Mouse (Mus musculus) liver, embryonic 11.5 days (tissue): Measurements from ENCODE around the gene Mpc1. TPM values are rescaled to one million over a fixed set of nuclear protein-coding genes. Genes with fewer than 3 reads are reported as not detected.
"Not testable (repeated sequence)": the region's sequence is repeated elsewhere in the genome, so short reads cannot be mapped to it uniquely, and the experiment has no call there.

Experiments used
- ATAC-seq: fragments of 200-750 bp; cut with Nextera tagmentation; replicated peaks from 2 replicates; pipeline ENCODE4 v1.8.0; 2017; ENCODE audit warnings: moderate number of reproducible peaks, mild to moderate bottlenecking, moderate TSS enrichment, moderate library complexity; ENCODE audit not compliant: low FRiP score
- DNase-seq: peaks from one replicate; pipeline ENCODE4 v3.0.0-alpha.2; 2017; ENCODE audit warnings: low spot score
- H3K27ac ChIP-seq: fragments of 300-500 bp; sonication (generic); 2 replicates; pipeline ENCODE4 v1.5.1; 2014; ENCODE audit warnings: mild to moderate bottlenecking, low read depth, low read length, control low read depth
- H3K27me3 ChIP-seq: fragments of 300-500 bp; sonication (generic); replicated peaks from 2 replicates; pipeline ENCODE4 v1.6.1; 2014; ENCODE audit warnings: low read length, mixed read lengths; ENCODE audit not compliant: control insufficient read depth, insufficient read depth
- H3K36me3 ChIP-seq: fragments of 300-500 bp; sonication (generic); 2 replicates; pipeline ENCODE4 v1.6.1; 2014; ENCODE audit warnings: mild to moderate bottlenecking, low read length, moderate library complexity, mixed read lengths; ENCODE audit not compliant: control insufficient read depth, insufficient read depth
- H3K4me1 ChIP-seq: fragments of 300-500 bp; sonication (generic); replicated peaks from 2 replicates; pipeline ENCODE4 v1.6.1; 2014; ENCODE audit warnings: low read length, mixed read lengths; ENCODE audit not compliant: control insufficient read depth, insufficient read depth
- H3K4me2 ChIP-seq: fragments of 300-500 bp; sonication (generic); 2 replicates; pipeline ENCODE4 v1.6.1; 2014; ENCODE audit warnings: mild to moderate bottlenecking, control low read depth, moderate library complexity
- H3K4me3 ChIP-seq: fragments of 300-500 bp; sonication (generic); 2 replicates; pipeline ENCODE4 v1.5.1; 2014; ENCODE audit warnings: low read depth, low read length, control low read depth
- H3K9ac ChIP-seq: fragments of 300-500 bp; sonication (generic); 2 replicates; pipeline ENCODE4 v1.6.1; 2014; ENCODE audit warnings: low read depth, low read length, control low read depth
- H3K9me3 ChIP-seq: fragments of 300-500 bp; sonication (generic); 2 replicates; pipeline ENCODE4 v1.6.1; 2016; ENCODE audit warnings: low read length, inconsistent platforms, mixed read lengths; ENCODE audit not compliant: control insufficient read depth
- WGBS: fragments of 180-500 bp; shearing (Covaris S2); extraction: QIAGEN DNeasy Blood & Tissue Kit; methylation state at CpG from one replicate; pipeline ENCODE4 v1.1.7; 2014; 5-methylcytosine and 5-hydroxymethylcytosine counted together
- polyA plus RNA-seq: library from polyadenylated mRNA; unstranded; fragments of >200 nt; fragmentation: Nextera tagmentation; extraction: Ambion mirVana; gene quantifications from 2 replicates; pipeline ENCODE4 v1.2.1, GENCODE M21; 2014

Mpc1 gene
- polyA plus RNA-seq, 1 experiment from 2014 or later: 123 TPM

DNA sequence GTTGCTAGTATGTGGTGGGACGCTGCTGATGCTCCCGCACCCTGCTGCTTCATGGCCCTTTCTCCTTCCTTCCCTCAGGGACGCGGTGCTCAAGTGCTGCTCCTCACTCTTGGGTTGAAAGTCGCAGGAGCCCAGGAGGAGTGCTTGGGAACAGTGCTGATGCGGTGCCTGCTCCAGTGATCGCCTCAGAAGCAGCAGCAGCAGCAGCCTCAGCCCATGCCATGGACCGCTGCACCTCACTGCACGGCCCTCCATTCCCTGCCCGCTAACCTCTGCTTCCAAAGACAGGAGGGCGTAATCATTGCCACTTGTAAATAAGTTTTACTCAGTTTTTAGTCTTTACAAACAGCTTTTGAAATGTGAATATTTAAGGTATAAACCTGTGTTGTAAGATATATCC, 44.2 kb downstream of the Mpc1 start:
- H3K4me2 ChIP-seq, DNase-seq, H3K9ac ChIP-seq, H3K27ac ChIP-seq, H3K27me3 ChIP-seq, H3K4me3 ChIP-seq, H3K9me3 ChIP-seq, H3K36me3 ChIP-seq, ATAC-seq, H3K4me1 ChIP-seq: not testable (repeated sequence)
- 90% methylated on average over 10 of the region's 11 CpGs for WGBS

DNA sequence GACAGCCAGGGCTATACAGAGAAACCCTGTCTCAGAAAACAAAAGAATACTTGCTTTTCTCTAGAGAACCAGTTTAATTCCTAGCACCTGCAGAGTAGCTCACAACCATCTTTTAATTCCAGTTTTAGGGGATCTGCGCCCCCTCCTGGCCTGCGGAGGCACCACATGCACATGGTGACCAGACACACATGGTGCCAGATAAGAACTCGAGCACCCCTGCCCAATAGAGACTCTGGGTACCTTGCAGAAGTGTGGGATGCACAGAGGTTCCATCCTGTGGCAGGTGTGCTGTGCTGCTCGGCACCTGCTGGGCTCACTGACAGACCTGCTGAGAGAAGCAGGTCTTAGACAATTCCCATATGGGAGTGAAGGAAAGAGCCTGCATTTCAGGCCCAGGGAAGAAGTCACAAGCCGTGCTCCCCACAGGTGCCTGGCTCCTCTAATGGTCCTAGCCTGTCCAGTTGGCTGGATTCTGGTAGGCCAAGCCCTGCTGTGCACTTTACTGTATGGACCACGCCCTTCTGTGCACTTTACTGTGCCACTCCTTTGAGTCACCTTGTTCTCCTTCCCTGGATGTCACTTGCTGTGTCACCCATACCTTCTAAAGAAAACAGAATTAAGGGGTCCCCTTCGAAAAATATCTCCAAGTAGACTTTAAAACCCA, 45.9 kb downstream of the Mpc1 start:
- WGBS: 65% methylated on average over 7 of the region's 7 CpGs
- no peaks in the 10 kb centered on the region for H3K27me3 ChIP-seq
- H3K4me1 ChIP-seq: no peaks in the 10 kb centered on the region
- H3K36me3 ChIP-seq: peaks cover 6% of the 10 kb centered on the region; the same call in 1 of the 2 replicates
- H3K9me3 ChIP-seq: no peaks in the 10 kb centered on the region
- DNase-seq: no peak
- no peak overlapping the region for H3K27ac ChIP-seq
- H3K4me2 ChIP-seq: no peak overlapping the region
- no peak for ATAC-seq
- no peak overlapping the region for H3K9ac ChIP-seq
- H3K4me3 ChIP-seq: no peak overlapping the region

DNA sequence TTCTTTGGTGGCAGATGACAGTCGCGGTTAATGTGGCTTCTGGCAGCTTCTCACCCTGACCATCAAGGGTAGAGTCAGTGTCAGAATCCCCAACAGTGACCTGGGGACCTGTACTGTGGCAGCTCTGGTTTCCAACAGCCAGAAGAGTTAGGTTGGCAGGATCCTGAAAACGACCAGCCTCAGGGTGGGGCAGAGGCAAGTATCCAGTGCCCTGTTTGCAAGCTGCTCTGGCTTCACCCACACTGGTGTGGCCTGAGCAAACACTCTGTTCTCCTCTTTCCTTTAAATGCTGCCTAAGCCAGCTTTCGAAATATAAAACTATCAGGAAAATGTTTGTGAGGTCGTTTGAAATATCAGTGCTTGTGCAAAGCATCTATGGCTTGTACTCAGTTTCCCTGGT, 47.9 kb downstream of the Mpc1 start:
- H3K27ac ChIP-seq: no peak overlapping the region; the same call in 1 of the 2 replicates
- no peak overlapping the region for H3K4me2 ChIP-seq
- WGBS: 70% methylated on average over 5 of the region's 5 CpGs
- H3K27me3 ChIP-seq: no peaks in the 10 kb centered on the region
- DNase-seq: no peak
- H3K4me3 ChIP-seq: no peak overlapping the region
- H3K4me1 ChIP-seq: no peaks in the 10 kb centered on the region
- no peak for ATAC-seq
- peaks cover 6% of the 10 kb centered on the region; the same call in 1 of the 2 replicates for H3K36me3 ChIP-seq
- H3K9ac ChIP-seq: no peak overlapping the region
- no peaks in the 10 kb centered on the region for H3K9me3 ChIP-seq

DNA sequence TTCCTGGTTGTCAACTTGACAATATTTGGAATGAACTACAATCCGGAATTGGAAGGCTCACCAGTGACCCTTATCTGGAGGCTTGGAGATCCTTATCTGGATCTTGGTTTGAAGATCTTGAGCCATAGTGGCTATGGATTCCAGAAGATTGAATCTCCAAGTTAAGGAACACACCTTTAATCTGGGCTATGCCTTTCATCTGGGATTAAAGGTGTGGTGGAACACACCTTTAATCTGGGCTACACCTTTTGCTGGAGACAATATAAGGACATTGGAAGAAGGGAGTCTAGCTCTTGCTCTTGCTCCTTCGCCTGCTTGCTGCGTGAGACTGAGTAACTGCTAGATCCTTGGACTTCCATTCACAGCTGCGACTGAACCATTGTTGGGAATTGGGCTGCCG, 54.5 kb downstream of the Mpc1 start, which contains the start of gene Prr18:
TSS of gene Prr18 (plus strand) at position 301 of the 400 bp plus-strand sequence.
- H3K27ac ChIP-seq, DNase-seq, H3K4me3 ChIP-seq, H3K9me3 ChIP-seq, H3K9ac ChIP-seq, ATAC-seq, H3K4me2 ChIP-seq, H3K36me3 ChIP-seq: not testable (repeated sequence)
- no CpG with 5 or more reads among the region's 5 CpGs for WGBS
- H3K27me3 ChIP-seq: peaks cover 40% of the 10 kb centered on the region
- peaks cover 10% of the 10 kb centered on the region; the same call in 1 of the 2 replicates for H3K4me1 ChIP-seq

DNA sequence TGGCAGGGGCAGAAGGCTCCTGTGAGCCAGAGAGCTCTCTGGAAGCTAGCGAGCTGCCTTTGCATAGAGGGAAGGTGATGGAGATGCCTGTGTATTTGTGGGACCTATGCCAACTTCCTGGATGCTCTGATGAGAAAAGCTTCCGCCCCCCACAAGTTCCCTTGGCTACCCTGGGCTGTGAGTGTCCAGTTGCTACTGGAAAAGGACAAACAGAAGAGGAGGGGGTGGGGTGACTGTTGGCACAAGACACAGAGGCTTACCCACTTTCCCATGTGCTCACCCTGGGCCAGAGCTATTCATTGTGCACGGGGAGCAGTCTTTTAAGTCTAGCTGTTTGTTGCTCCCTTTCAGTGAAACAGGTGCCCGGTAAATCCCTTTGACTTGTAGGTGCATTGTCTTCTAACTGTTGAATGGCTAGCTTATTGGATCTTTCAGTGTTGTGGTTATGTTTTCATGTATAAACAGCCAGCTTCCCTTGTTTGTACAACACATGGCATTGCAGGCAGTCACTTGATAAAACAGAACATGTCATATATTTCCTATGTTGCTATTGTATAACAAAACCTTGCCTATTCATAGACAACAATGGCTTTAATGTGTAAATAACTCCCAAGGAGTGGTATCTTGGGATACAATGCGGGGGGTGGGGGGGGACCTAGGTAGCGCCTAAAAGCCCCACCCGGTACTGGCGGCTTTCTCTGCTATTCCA, 57.1 kb downstream of the Mpc1 start:
- no peak overlapping the region for H3K4me3 ChIP-seq

DNA sequence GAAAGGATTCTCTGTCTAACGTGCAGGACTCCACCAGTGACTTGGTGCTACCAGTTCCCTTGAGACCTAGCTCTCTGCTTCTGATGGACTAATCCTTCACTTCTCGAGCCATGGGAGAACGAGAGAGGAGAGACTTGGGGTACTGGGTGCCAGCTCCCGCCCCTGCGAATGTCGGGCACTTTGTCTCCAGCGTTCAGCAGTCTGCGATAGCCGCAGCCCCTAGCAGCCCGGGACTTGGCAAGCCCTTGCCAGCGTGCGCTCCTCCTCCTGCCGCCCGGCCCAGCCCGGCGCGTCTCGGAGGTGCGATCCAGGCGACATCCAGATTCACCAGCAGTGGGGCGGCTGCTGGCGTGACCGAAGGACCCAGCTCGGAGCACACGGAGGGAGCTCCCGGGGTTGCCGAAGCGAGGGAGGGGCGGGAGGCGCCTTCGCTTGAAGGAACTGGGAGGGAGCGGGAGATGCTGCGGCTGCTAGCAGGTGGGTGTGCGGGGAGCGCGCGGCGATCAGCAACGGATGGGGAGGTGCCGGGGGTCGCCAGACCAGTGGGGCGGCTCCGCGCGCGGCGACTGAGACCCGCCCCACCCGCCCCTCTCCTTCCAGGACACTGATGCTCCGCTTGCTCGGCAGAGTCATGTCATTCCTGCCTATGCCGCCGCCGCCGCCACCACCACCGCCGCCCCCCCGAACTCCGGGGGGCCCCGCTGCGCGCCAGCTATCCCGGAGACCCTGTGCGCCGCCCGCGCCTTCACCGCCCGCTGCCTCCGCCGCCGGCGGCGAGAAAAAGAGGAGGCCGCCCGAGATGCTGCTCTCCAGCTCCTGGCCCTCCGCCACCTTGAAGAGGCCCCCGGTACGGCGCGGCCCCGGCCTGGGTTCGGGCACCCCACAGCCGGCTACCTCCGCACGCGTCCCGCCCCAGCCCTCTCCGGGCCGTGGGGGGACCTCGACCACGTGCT, 58.0 kb downstream of the Mpc1 start:
- H3K36me3 ChIP-seq: no peaks in the 10 kb centered on the region
- H3K27me3 ChIP-seq: peaks cover 53% of the 10 kb centered on the region
- peak overlapping the region; percentile 52 for H3K4me3 ChIP-seq
- no peak overlapping the region for H3K27ac ChIP-seq
- no peaks in the 10 kb centered on the region for H3K9me3 ChIP-seq
- peaks cover 10% of the 10 kb centered on the region; the same call in 1 of the 2 replicates for H3K4me1 ChIP-seq
- WGBS: under 1% methylated on average over 88 of the region's 92 CpGs
- DNase-seq (peak; percentile 40), ATAC-seq (no peak)
- peak overlapping the region; percentile 79 for H3K4me2 ChIP-seq
- no peak overlapping the region for H3K9ac ChIP-seq

More for the DNA sequence above, 57.1 kb downstream of the Mpc1 start:
- Histone ChIP-seq H3K27me3 (peaks cover 53% of the 10 kb centered on the region), H3K9me3 (no peaks in the 10 kb centered on the region), H3K4me1 (peaks cover 10% of the 10 kb centered on the region; the same call in 1 of the 2 replicates), H3K9ac (no peak overlapping the region), H3K36me3 (no peaks in the 10 kb centered on the region), H3K27ac (no peak overlapping the region), H3K4me2 (peak overlapping the region; percentile 79; the same call in 1 of the 2 replicates)
- WGBS: 34% methylated on average over 8 of the region's 8 CpGs
- ATAC-seq (no peak), DNase-seq (no peak)

DNA sequence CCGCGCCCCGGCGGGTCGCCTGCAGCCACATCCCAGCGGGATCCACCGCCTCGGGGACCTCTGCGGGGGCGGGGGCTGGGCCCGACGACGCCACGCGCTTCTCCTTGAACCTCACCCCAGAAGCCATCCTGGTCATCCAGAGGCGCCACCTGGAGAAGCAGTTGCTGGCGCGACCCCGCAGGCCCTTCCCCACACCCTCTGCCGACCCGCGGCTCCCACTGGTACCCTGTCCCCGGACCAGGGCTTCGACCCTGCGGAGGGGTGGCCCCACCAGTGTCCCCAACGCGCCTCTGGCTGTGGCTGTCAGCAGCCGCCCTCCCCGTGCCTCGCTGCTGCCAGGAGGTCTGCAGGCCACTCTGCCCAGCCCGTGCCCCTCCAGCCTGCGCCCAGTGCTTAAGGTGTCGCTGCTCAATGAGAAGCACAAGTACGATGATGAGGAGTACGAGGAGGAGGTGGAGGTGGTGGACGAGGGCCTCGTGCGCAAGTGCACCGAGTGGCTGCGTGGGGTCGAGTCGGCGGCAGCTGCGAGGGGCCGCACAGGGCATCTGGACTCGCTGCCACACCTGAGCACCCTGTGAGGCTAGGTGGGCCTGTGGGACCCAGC, 58.8 kb downstream of the Mpc1 start:
- Histone ChIP-seq H3K27me3 (peaks cover 53% of the 10 kb centered on the region), H3K36me3 (no peaks in the 10 kb centered on the region), H3K4me2 (peak overlapping the region; percentile 79), H3K9me3 (no peaks in the 10 kb centered on the region), H3K9ac (no peak overlapping the region), H3K4me3 (peak overlapping the region; percentile 52), H3K4me1 (peaks cover 10% of the 10 kb centered on the region; the same call in 1 of the 2 replicates), H3K27ac (no peak overlapping the region)
- WGBS: 16% methylated on average over 46 of the region's 46 CpGs
- no peak for DNase-seq
- no peak for ATAC-seq

DNA sequence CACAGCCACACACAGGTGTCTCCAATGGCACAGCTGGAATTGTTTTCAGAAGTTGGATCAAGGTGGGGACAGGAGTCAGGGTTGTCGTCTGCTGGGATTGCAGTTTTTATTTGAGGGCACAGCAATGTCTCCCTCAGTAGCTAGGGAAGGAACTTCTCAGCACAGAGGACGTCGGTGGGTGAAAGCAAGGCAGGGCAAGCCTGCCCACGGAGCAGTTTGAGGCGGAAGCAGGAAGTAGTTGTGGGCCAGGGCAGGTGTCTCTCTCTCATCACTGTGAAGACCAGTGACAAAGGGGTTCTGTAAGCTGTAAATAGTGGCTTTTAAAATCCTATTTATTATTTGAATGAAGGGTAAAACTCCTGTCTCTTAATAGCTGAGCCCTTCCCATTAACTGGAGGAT, 60.0 kb downstream of the Mpc1 start:
- H3K4me1 ChIP-seq: peaks cover 10% of the 10 kb centered on the region; the same call in 1 of the 2 replicates
- H3K27me3 ChIP-seq: peaks cover 53% of the 10 kb centered on the region
- no peak for DNase-seq
- H3K4me3 ChIP-seq: no peak overlapping the region
- H3K9ac ChIP-seq: no peak overlapping the region
- no peak overlapping the region for H3K4me2 ChIP-seq
- WGBS: 27% methylated on average over 5 of the region's 5 CpGs
- no peaks in the 10 kb centered on the region for H3K36me3 ChIP-seq
- no peak overlapping the region for H3K27ac ChIP-seq
- ATAC-seq: no peak
- no peaks in the 10 kb centered on the region for H3K9me3 ChIP-seq
